Mouse (Mus musculus) neural tube, embryonic 11.5 days (tissue): Measurements from ENCODE around the gene Ccr6. TPM values are rescaled to one million over a fixed set of nuclear protein-coding genes. Genes with fewer than 3 reads are reported as not detected.

Experiments used
- ATAC-seq: fragments of 200-750 bp; cut with Nextera tagmentation; 2 replicates; pipeline ENCODE4 v1.8.0; 2017; ENCODE audit warnings: moderate number of reproducible peaks, mild to moderate bottlenecking, moderate TSS enrichment, moderate library complexity; ENCODE audit not compliant: insufficient read depth, low FRiP score, low TSS enrichment
- DNase-seq: peaks from one replicate; pipeline ENCODE4 v3.0.0-alpha.2; 2015; ENCODE audit warnings: low spot score
- H3K27ac ChIP-seq: fragments of 300-500 bp; sonication (generic); 2 replicates; pipeline ENCODE4 v1.5.1; 2014; ENCODE audit warnings: low read depth, mild to moderate bottlenecking, low read length
- H3K27me3 ChIP-seq: fragments of 300-500 bp; sonication (generic); 2 replicates; pipeline ENCODE4 v1.6.1; 2014; ENCODE audit warnings: mild to moderate bottlenecking, low read length, mixed read lengths; ENCODE audit not compliant: control insufficient read depth, insufficient read depth
- H3K36me3 ChIP-seq: fragments of 300-500 bp; sonication (generic); 2 replicates; pipeline ENCODE4 v1.6.1; 2014; ENCODE audit warnings: mild to moderate bottlenecking, low read length, moderate library complexity, mixed read lengths; ENCODE audit not compliant: control insufficient read depth, insufficient read depth
- H3K4me1 ChIP-seq: fragments of 300-500 bp; sonication (generic); 2 replicates; pipeline ENCODE4 v1.6.1; 2014; ENCODE audit warnings: low read length, mixed read lengths; ENCODE audit not compliant: control insufficient read depth, insufficient read depth
- H3K4me2 ChIP-seq: fragments of 300-500 bp; sonication (generic); 2 replicates; pipeline ENCODE4 v1.6.1; 2014; ENCODE audit warnings: low read depth, mild to moderate bottlenecking, moderate library complexity
- H3K4me3 ChIP-seq: fragments of 300-500 bp; sonication (generic); 2 replicates; pipeline ENCODE4 v1.5.1; 2014; ENCODE audit warnings: low read depth, low read length
- H3K9ac ChIP-seq: fragments of 300-500 bp; sonication (generic); 2 replicates; pipeline ENCODE4 v1.6.1; 2014; ENCODE audit warnings: mild to moderate bottlenecking, low read length
- H3K9me3 ChIP-seq: fragments of 300-500 bp; sonication (generic); 2 replicates; pipeline ENCODE4 v1.6.1; 2016; ENCODE audit warnings: low read length; ENCODE audit not compliant: control insufficient read depth
- WGBS: fragments of 180-500 bp; shearing (Covaris S2); extraction: QIAGEN DNeasy Blood & Tissue Kit; methylation state at CpG from one replicate; pipeline ENCODE4 v1.1.7; 2014; 5-methylcytosine and 5-hydroxymethylcytosine counted together
- polyA plus RNA-seq: library from polyadenylated mRNA; unstranded; fragments of >200 nt; fragmentation: Nextera tagmentation; extraction: Ambion mirVana; gene quantifications from 2 replicates; pipeline ENCODE4 v1.2.1, GENCODE M21; 2014

Gene Ccr6
- polyA plus RNA-seq, 1 experiment from 2014 or later, result not detected

DNA sequence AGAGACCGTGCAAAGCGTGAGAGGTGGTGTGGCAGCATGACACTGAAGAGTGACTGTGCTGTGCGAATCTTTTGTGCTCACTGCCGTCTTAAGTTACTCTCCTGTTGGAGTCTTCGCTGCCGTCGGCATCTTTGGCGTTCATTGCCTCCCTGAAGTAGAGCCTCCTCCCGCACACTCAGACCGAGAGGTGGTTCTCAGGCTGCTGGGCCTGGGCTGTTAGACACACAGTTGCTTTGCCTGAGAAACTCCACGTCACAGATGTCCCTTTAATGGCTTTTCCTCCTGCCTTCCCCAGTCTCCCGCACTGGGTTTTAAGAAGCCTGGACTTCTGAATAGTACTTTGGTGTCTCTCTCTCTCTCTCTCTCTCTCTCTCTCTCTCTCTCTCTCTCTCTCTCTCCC, 5.8 kb downstream of the Ccr6 start:
- WGBS, result 70% methylated on average over 12 of the region's 12 CpGs
- no peaks in the 10 kb centered on the region for H3K4me1 ChIP-seq
- H3K9me3 ChIP-seq, result no peaks in the 10 kb centered on the region
- no peak overlapping the region for H3K9ac ChIP-seq
- no peak overlapping the region for H3K4me2 ChIP-seq
- H3K36me3 ChIP-seq, result no peaks in the 10 kb centered on the region
- no peak for DNase-seq
- H3K27me3 ChIP-seq, result no peaks in the 10 kb centered on the region
- H3K27ac ChIP-seq, result no peak overlapping the region
- no peak overlapping the region for H3K4me3 ChIP-seq
- ATAC-seq, result no peak

DNA sequence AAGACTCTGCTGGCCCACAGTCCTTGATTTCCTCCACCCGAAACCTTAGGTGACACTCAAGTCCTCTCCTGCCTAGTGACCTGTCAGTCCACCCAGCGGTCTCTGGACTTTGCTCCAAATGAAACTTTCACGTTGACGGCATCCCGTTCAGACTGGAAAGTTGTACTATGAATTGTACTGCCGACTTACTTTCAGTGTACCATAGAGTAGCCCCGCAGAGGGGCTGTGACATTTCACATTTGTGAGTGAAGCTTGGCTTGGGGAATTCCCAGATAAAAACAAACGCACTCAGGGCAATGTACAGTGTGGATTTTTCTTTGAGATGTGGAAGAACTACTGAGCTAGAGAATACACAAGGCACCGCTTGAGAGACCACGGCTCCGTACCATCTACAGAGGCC, 6.3 kb downstream of the Ccr6 start:
- Histone ChIP-seq H3K27me3 (no peaks in the 10 kb centered on the region), H3K27ac (no peak overlapping the region), H3K9ac (no peak overlapping the region), H3K4me3 (no peak overlapping the region), H3K36me3 (no peaks in the 10 kb centered on the region), H3K4me1 (no peaks in the 10 kb centered on the region), H3K4me2 (no peak overlapping the region), H3K9me3 (no peaks in the 10 kb centered on the region)
- ATAC-seq (no peak), DNase-seq (no peak)
- 89% methylated on average over 11 of the region's 11 CpGs for WGBS

- no peak for DNase-seq
- Histone ChIP-seq H3K27me3 (no peaks in the 10 kb centered on the region), H3K9ac (no peak overlapping the region), H3K4me3 (no peak overlapping the region), H3K36me3 (no peaks in the 10 kb centered on the region), H3K9me3 (no peaks in the 10 kb centered on the region), H3K4me2 (no peak overlapping the region), H3K27ac (no peak overlapping the region), H3K4me1 (no peaks in the 10 kb centered on the region)
- WGBS, result 75% methylated on average over 2 of the region's 2 CpGs
- ATAC-seq, result no peak
Observed at GRCm38 (mm10) chr17:8244124-8244523, 8.3 kb downstream of the Ccr6 start.

DNA sequence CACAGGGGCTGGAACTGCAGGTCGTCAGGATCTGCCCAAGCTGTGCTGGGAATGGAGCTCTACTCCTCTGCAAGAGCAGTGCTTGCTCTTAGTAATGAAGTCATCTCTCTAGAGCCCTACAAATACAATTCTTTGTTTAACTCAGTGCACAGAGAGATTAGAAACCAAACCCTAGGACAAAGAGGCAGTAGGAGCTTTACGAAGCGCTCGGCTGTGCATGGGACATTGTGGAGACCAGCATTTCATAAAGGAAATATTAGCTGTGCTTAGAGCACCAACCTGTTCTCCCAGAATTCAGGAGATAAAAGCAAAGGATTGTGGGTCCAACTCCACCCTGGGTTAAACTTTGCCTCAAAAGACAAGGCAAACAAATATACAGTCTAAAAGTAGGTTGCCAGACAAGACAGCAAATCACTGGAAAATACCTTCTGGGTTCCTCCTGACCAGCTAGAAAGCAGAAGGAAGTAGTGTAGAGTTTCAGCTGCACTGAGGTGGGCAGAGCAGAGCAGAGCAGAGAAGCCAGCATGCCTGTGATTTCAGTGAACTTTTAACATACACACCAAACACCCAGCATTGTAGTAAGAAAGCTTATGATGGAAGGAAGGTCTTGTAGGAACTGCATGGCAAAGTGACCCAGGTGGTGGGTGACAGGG, 10.4 kb downstream of the Ccr6 start:
- no peak for ATAC-seq
- Histone ChIP-seq H3K27me3 (no peaks in the 10 kb centered on the region), H3K27ac (no peak overlapping the region), H3K4me2 (no peak overlapping the region), H3K36me3 (no peaks in the 10 kb centered on the region), H3K9me3 (no peaks in the 10 kb centered on the region), H3K4me3 (no peak overlapping the region), H3K9ac (no peak overlapping the region), H3K4me1 (no peaks in the 10 kb centered on the region)
- no peak for DNase-seq
- 86% methylated on average over 4 of the region's 4 CpGs for WGBS

DNA sequence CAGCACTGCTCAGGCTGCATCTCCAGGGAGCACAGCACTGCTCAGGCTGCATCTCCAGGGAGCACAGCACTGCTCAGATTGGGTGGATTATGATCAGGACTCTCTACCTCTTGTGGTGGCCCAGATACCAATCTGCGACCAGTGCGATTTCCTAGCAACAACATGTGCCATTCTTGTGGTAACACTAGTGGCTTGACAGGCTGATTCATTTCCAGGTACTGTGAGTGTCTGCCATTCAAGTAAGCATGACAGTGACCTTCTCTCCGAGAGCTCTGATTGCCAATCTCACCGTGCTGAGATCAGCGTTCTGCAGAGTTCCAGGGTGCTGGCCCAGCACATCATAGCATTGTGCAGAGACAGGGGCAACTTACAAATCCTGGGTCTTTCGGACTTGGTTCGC, 15.9 kb downstream of the Ccr6 start:
- no peak for DNase-seq

DNA sequence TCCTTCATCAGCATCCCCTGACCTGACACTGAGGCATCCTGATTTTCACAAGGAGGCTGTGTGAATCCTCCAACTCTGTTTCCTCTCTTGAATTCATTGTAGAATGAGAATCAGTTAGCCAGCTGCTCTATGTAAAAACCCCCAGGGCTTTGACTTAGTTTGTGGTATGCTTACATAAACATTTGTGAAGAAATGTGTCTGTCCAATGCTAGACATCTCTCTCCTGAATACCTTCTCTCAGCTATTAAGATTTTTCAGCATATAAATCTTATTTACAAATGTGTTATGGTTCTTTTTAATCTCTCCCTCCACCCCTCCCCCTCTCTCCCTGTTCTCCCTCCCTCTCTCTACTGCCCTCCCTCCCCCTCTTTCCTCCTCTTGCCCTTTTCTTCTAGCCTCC, 18.4 kb downstream of the Ccr6 start:
- Histone ChIP-seq H3K9ac (no peak overlapping the region), H3K4me2 (no peak overlapping the region), H3K27ac (no peak overlapping the region), H3K4me1 (no peaks in the 10 kb centered on the region), H3K9me3 (no peaks in the 10 kb centered on the region), H3K4me3 (no peak overlapping the region), H3K36me3 (no peaks in the 10 kb centered on the region), H3K27me3 (no peaks in the 10 kb centered on the region)
- ATAC-seq, result no peak
- no peak for DNase-seq

More for the DNA sequence above, 15.9 kb downstream of the Ccr6 start:
- Histone ChIP-seq H3K27me3 (no peaks in the 10 kb centered on the region), H3K4me3 (no peak overlapping the region), H3K4me1 (no peaks in the 10 kb centered on the region), H3K36me3 (no peaks in the 10 kb centered on the region), H3K4me2 (no peak overlapping the region), H3K9ac (no peak overlapping the region), H3K27ac (no peak overlapping the region), H3K9me3 (no peaks in the 10 kb centered on the region)
- WGBS, result 92% methylated on average over 7 of the region's 7 CpGs
- ATAC-seq, result no peak

GRCm38 (mm10) chr17:8254914-8255313, 19.1 kb downstream of the Ccr6 start:
- WGBS, result 66% methylated on average over 3 of the region's 3 CpGs
- H3K4me1 ChIP-seq, result no peaks in the 10 kb centered on the region
- no peak for ATAC-seq

GRCm38 (mm10) chr17:8255583-8255982, 19.7 kb downstream of the Ccr6 start:
- no peak overlapping the region for H3K4me2 ChIP-seq
- no peaks in the 10 kb centered on the region for H3K36me3 ChIP-seq
- H3K27ac ChIP-seq, result no peak overlapping the region
- H3K4me1 ChIP-seq, result no peaks in the 10 kb centered on the region
- no peaks in the 10 kb centered on the region for H3K27me3 ChIP-seq
- ATAC-seq (no peak), DNase-seq (no peak)
- H3K9me3 ChIP-seq, result no peaks in the 10 kb centered on the region
- 88% methylated on average over 6 of the region's 6 CpGs for WGBS
- H3K9ac ChIP-seq, result no peak overlapping the region
- H3K4me3 ChIP-seq, result no peak overlapping the region

More at GRCm38 (mm10) chr17:8254914-8255313, 19.1 kb downstream of the Ccr6 start:
- DNase-seq, result no peak
- no peaks in the 10 kb centered on the region for H3K27me3 ChIP-seq
- H3K36me3 ChIP-seq, result no peaks in the 10 kb centered on the region
- no peaks in the 10 kb centered on the region for H3K9me3 ChIP-seq
- H3K9ac ChIP-seq, result no peak overlapping the region
- H3K4me3 ChIP-seq, result no peak overlapping the region
- no peak overlapping the region for H3K27ac ChIP-seq
- no peak overlapping the region for H3K4me2 ChIP-seq

DNA sequence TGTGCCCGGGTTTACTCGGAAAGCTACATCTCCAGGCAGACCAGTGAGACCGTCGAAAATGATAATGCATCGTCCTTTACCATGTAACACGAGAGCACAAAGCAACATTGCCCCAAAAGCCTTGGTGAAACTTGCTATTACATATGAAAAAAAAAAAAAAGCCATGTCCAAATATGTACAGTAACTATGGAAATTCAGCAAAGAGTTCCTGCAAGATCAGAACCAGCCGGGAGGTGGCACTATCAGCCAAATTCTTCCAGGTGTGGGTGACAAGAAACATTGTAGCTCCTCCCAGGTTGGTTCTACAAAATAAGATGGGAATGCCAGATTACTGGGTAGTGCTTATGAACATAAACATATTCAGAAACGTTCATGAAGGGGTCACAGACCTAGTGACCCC, 21.1 kb downstream of the Ccr6 start:
- no peaks in the 10 kb centered on the region for H3K27me3 ChIP-seq
- H3K4me3 ChIP-seq, result no peak overlapping the region
- ATAC-seq, result no peak
- H3K9ac ChIP-seq, result no peak overlapping the region
- H3K4me2 ChIP-seq, result no peak overlapping the region
- H3K27ac ChIP-seq, result no peak overlapping the region
- 76% methylated on average over 8 of the region's 8 CpGs for WGBS
- no peak for DNase-seq
- no peaks in the 10 kb centered on the region for H3K4me1 ChIP-seq
- H3K36me3 ChIP-seq, result no peaks in the 10 kb centered on the region
- no peaks in the 10 kb centered on the region for H3K9me3 ChIP-seq
